Mouse (Mus musculus) lung, postnatal 0 days (tissue): ENCODE results near the gene Atp5h.

Experiments
- CTCF ChIP-seq: IDR thresholded peaks from 2 replicates; pipeline ENCODE4 v1.5.1; 2016; ENCODE audit warnings: antibody characterized with exemption, mild to moderate bottlenecking
- EP300 ChIP-seq: IDR thresholded peaks from 2 replicates; pipeline ENCODE4 v1.6.1; 2016; ENCODE audit warnings: antibody characterized with exemption, mild to moderate bottlenecking, control low read depth

- TF ChIP-seq CTCF (peak; percentile 43), EP300 (peak; percentile 55)
Measured at GRCm38 (mm10) chr11:115408266-115408920, 11.4 kb downstream of the Atp5h start.
